Mouse (Mus musculus) embryonic facial prominence, embryonic 14.5 days (tissue): ENCODE measurements at regions not wholly inside any gene's neighbourhood (a gene's known extent, or its start where the extent isn't known, plus 50 kb on each side); places are given as distances from the start of the nearest gene placed in this dataset.

Experiments
- ATAC-seq: fragments of 200-750 bp; cut with Nextera tagmentation; 2 replicates; pipeline ENCODE4 v1.8.0; 2017; ENCODE audit warnings: low read depth, moderate number of reproducible peaks, moderate TSS enrichment
- DNase-seq: peaks from one replicate; pipeline ENCODE4 v3.0.0-alpha.2; 2015; ENCODE audit warnings: low spot score
- H3K27ac ChIP-seq: fragments of 300-500 bp; sonication (generic); replicated peaks from 2 replicates; pipeline ENCODE4 v1.5.1; 2014; ENCODE audit warnings: low read depth, mild to moderate bottlenecking, low read length, moderate library complexity
- H3K27me3 ChIP-seq: fragments of 300-500 bp; sonication (generic); replicated peaks from 2 replicates; pipeline ENCODE4 v1.6.1; 2014; ENCODE audit warnings: low read length; ENCODE audit not compliant: control insufficient read depth, insufficient read depth
- H3K36me3 ChIP-seq: fragments of 300-500 bp; sonication (generic); 2 replicates; pipeline ENCODE4 v1.6.1; 2014; ENCODE audit warnings: low read length, mixed read lengths; ENCODE audit not compliant: control insufficient read depth, insufficient read depth
- H3K4me1 ChIP-seq: fragments of 300-500 bp; sonication (generic); 2 replicates; pipeline ENCODE4 v1.6.1; 2014; ENCODE audit warnings: antibody characterized with exemption, low read length; ENCODE audit not compliant: control insufficient read depth, insufficient read depth
- H3K4me2 ChIP-seq: fragments of 300-500 bp; sonication (generic); 2 replicates; pipeline ENCODE4 v1.6.1; 2014; ENCODE audit warnings: low read depth, mild to moderate bottlenecking, low read length, moderate library complexity, mixed read lengths
- H3K4me3 ChIP-seq: fragments of 300-500 bp; sonication (generic); 2 replicates; pipeline ENCODE4 v1.5.1; 2014; ENCODE audit warnings: low read depth, mild to moderate bottlenecking, low read length
- H3K9ac ChIP-seq: fragments of 300-500 bp; sonication (generic); 2 replicates; pipeline ENCODE4 v1.6.1; 2014; ENCODE audit warnings: low read depth, mild to moderate bottlenecking, low read length, moderate library complexity, mixed read lengths
- H3K9me3 ChIP-seq: fragments of 300-500 bp; sonication (generic); 2 replicates; pipeline ENCODE4 v1.6.1; 2016; ENCODE audit warnings: low read length; ENCODE audit not compliant: control insufficient read depth
- WGBS: fragments of 180-500 bp; shearing (Covaris S2); extraction: QIAGEN DNeasy Blood & Tissue Kit; methylation state at CpG from one replicate; pipeline ENCODE4 v1.1.7; 2014; 5-methylcytosine and 5-hydroxymethylcytosine counted together

DNA sequence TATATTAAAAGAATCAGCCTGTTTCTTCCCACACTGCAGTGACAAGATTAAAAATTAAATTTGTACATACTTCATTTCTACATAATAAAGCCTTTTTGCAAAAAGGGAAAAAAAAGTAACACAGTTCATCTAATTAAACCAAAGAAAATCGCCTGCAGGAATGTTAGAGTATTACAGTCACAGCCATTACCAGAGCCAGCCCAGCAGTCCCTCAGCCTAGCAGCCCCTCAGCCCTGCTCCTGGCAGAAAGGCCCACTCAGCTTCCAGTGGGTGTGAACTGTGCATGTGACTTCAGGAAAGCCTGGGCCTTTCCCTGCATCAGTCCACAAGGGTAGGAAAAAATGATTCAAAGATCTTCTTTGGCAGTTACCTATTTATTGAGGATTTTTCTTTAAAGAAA is 256.8 kb upstream of the 3110018I06Rik start:
- 0 out of 2 replicates have a peak, but pooled peaks cover 4% of the 10 kb centered on the region for H3K9me3 ChIP-seq
- no peak overlapping the region for H3K4me2 ChIP-seq
- 16% methylated on average over 1 of the region's 1 CpGs for WGBS
- no peak overlapping the region for H3K27ac ChIP-seq
- H3K36me3 ChIP-seq, result no peaks in the 10 kb centered on the region
- ATAC-seq (no peak), DNase-seq (no peak)
- H3K4me3 ChIP-seq, result no peak overlapping the region
- no peaks in the 10 kb centered on the region for H3K27me3 ChIP-seq
- no peaks in the 10 kb centered on the region for H3K4me1 ChIP-seq
- H3K9ac ChIP-seq, result no peak overlapping the region

- H3K4me1 ChIP-seq, result peaks cover 11% of the 10 kb centered on the region; the same call in 1 of the 2 replicates
- no peaks in the 10 kb centered on the region for H3K36me3 ChIP-seq
- 66% methylated on average over 9 of the region's 9 CpGs for WGBS
- ATAC-seq (no peak), DNase-seq (peak; percentile 50)
- H3K9ac ChIP-seq, result no peak overlapping the region
- H3K4me2 ChIP-seq, result no peak overlapping the region
- no peak overlapping the region for H3K27ac ChIP-seq
- no peak overlapping the region for H3K4me3 ChIP-seq
- no peaks in the 10 kb centered on the region for H3K27me3 ChIP-seq
- H3K9me3 ChIP-seq, result no peaks in the 10 kb centered on the region
Observed at GRCm38 (mm10) chr12:107250747-107251470, 237.5 kb upstream of the 3110018I06Rik start.

- Histone ChIP-seq H3K4me3 (no peak overlapping the region), H3K36me3 (no peaks in the 10 kb centered on the region), H3K9ac (no peak overlapping the region), H3K27me3 (no peaks in the 10 kb centered on the region), H3K27ac (no peak overlapping the region), H3K4me2 (no peak overlapping the region), H3K4me1 (peaks cover 11% of the 10 kb centered on the region; the same call in 1 of the 2 replicates), H3K9me3 (no peaks in the 10 kb centered on the region)
- no peak for DNase-seq
- WGBS, result 77% methylated on average over 15 of the region's 15 CpGs
- ATAC-seq, result no peak
Observed at GRCm38 (mm10) chr12:107251981-107252380, 236.5 kb upstream of the 3110018I06Rik start.

- Histone ChIP-seq H3K4me3 (no peak overlapping the region), H3K4me1 (peaks cover 3% of the 10 kb centered on the region; the same call in 1 of the 2 replicates), H3K27me3 (no peaks in the 10 kb centered on the region), H3K36me3 (no peaks in the 10 kb centered on the region), H3K27ac (no peak overlapping the region), H3K9ac (no peak overlapping the region), H3K9me3 (no peaks in the 10 kb centered on the region), H3K4me2 (no peak overlapping the region)
- ATAC-seq (no peak), DNase-seq (no peak)
- 81% methylated on average over 5 of the region's 5 CpGs for whole genome bisulfite sequencing
Observed at GRCm38 (mm10) chr12:107262076-107262475, 226.4 kb upstream of the 3110018I06Rik start.

DNA sequence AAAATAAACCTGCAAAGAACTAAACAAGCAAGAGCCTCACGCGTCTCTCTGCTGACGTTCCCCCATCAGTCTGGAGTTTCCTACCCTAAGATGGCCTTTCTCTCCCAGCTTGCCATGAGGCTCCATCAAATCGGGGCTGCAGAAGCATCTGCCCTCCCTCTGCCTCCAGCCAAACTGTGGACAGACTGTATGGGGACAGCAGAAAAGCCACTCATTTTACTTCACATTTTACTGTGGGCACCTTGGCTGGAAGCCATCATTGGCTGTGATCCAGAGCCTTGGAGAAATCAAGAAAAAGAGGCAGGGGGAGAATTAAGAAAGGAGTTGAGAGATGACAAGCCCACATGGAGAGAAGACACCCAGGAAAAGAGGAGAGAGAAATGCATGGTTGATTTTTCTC is 225.9 kb upstream of the 3110018I06Rik start:
- H3K27me3 ChIP-seq, result no peaks in the 10 kb centered on the region
- no peak overlapping the region for H3K4me3 ChIP-seq
- H3K9me3 ChIP-seq, result no peaks in the 10 kb centered on the region
- no peak overlapping the region for H3K27ac ChIP-seq
- WGBS, result 77% methylated on average over 4 of the region's 4 CpGs
- ATAC-seq, result no peak
- H3K9ac ChIP-seq, result no peak overlapping the region
- H3K36me3 ChIP-seq, result no peaks in the 10 kb centered on the region
- no peak overlapping the region for H3K4me2 ChIP-seq
- peaks cover 3% of the 10 kb centered on the region; the same call in 1 of the 2 replicates for H3K4me1 ChIP-seq
- DNase-seq, result no peak

GRCm38 (mm10) chr12:107266696-107267095 is 221.7 kb upstream of the 3110018I06Rik start:
- WGBS, result 64% methylated on average over 2 of the region's 2 CpGs
- ATAC-seq, result no peak
- H3K4me3 ChIP-seq, result no peak overlapping the region
- peaks cover 3% of the 10 kb centered on the region; the same call in 1 of the 2 replicates for H3K4me1 ChIP-seq
- H3K27me3 ChIP-seq, result no peaks in the 10 kb centered on the region
- no peak overlapping the region for H3K27ac ChIP-seq
- H3K36me3 ChIP-seq, result no peaks in the 10 kb centered on the region
- no peak for DNase-seq
- no peak overlapping the region for H3K9ac ChIP-seq
- H3K9me3 ChIP-seq, result no peaks in the 10 kb centered on the region
- no peak overlapping the region for H3K4me2 ChIP-seq

DNA sequence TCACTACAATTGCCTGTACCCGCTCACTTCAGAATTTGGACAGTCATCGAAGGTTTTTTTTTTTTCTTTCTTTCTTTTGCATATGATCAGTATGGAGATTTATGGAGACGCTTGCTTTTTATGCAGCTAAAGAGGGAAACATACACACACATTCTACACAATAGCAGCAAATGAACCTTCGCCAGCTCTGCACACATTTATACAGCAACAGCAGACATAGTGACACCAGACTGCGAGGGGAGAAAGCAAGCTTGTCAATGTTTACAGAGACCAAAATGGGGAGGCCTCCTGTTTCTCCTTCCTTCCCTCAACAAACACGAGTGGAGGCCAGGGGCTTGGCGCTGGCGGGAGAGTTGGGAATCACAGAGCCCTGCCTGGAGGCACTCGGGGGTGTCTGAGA is 202.8 kb upstream of the 3110018I06Rik start:
- WGBS, result 71% methylated on average over 9 of the region's 9 CpGs
- Histone ChIP-seq H3K9me3 (no peaks in the 10 kb centered on the region), H3K4me1 (no peaks in the 10 kb centered on the region), H3K27me3 (no peaks in the 10 kb centered on the region), H3K36me3 (no peaks in the 10 kb centered on the region), H3K4me2 (no peak overlapping the region), H3K9ac (no peak overlapping the region), H3K4me3 (no peak overlapping the region), H3K27ac (no peak overlapping the region)
- ATAC-seq, result no peak
- no peak for DNase-seq

DNA sequence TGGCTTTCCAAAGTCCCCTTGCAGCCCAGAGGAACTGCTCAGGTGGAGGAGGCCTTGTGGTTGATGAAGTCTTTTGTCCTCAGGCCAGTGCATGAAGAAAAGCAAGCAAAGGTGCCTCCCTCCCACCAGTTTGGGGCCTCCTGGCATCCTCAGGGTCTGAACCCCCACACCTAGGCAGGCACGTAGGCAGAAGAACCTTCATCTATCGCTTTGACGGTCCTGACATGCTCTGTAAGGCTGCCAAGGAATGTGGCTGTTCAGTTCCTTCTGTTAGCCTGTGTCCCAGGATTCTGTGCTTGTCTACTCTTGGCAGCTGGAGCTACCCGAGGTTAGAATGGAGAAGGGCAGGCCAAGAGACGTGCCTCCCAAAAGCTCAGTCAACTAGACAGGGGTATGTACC is 197.1 kb upstream of the 3110018I06Rik start:
- 72% methylated on average over 5 of the region's 5 CpGs for WGBS
- no peak overlapping the region for H3K27ac ChIP-seq
- H3K9me3 ChIP-seq, result no peaks in the 10 kb centered on the region
- no peak overlapping the region for H3K4me3 ChIP-seq
- H3K27me3 ChIP-seq, result no peaks in the 10 kb centered on the region
- peak; percentile 47 for ATAC-seq
- no peaks in the 10 kb centered on the region for H3K4me1 ChIP-seq
- no peak overlapping the region for H3K9ac ChIP-seq
- H3K4me2 ChIP-seq, result no peak overlapping the region
- peak; percentile 67 for DNase-seq
- no peaks in the 10 kb centered on the region for H3K36me3 ChIP-seq

DNA sequence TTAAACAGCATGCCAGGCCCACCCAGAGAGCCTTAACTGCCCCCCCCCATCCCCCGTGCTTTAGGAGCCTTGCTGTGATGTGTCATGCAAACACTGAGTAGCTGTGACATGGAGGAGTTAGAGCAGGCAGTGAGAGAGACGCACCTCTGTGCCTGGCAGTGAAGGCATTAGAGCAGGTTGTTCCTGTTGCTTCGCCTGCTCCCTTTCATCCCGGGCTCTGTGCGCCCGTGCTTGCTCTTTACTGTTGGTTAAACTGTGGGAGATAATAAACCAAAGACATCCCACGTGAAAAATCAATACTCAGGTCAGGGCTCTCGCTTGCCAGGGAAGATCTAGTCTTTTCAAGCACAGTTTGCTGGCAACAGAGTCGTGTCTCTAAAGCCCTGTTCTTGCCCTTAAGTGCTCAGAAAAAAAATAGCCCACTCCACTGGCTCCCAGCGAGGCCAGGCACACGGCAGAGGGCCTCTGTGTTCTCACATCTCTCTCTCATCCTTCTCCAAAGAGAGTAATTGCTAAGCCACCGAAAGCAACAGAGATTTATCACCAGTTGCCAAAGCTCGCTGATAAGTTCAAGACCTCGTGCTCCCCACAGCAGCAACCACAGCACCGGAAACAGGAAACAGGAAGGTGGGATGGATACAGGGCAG is 181.2 kb upstream of the 3110018I06Rik start:
- no peak overlapping the region for H3K27ac ChIP-seq
- no peaks in the 10 kb centered on the region for H3K27me3 ChIP-seq
- WGBS, result 52% methylated on average over 15 of the region's 15 CpGs
- ATAC-seq, result no peak
- H3K4me3 ChIP-seq, result no peak overlapping the region
- no peak overlapping the region for H3K4me2 ChIP-seq
- H3K4me1 ChIP-seq, result no peaks in the 10 kb centered on the region
- no peak overlapping the region for H3K9ac ChIP-seq
- DNase-seq, result peak; percentile 31
- no peaks in the 10 kb centered on the region for H3K9me3 ChIP-seq
- no peaks in the 10 kb centered on the region for H3K36me3 ChIP-seq
